Mouse (Mus musculus): ENCODE results near the gene St6galnac3.

GRCm38 (mm10) chr3:153483691-153484090 lies 241.3 kb downstream of the St6galnac3 start:
- TF ChIP-seq CTCF (IDR thresholded peaks at IDR 0.05; ENCODE audit: borderline replicate concordance, extremely low read depth, insufficient read depth, insufficient read length) (no peak), POLR2A (IDR thresholded peaks at IDR 0.05; ENCODE audit: borderline replicate concordance, extremely low read depth, insufficient read depth, insufficient read length, poor library complexity, severe bottlenecking) (no peak)
